Mouse (Mus musculus) CH12.LX (cell line): ENCODE data around the gene Macrod2. TPM values are rescaled to one million over a fixed set of nuclear protein-coding genes. Genes with fewer than 3 reads are reported as not detected.

Experiments
- DNase-seq: peaks from one replicate; pipeline ENCODE4 v3.0.0-alpha.2; 2013; ENCODE audit errors: extremely low read depth
- H3K27ac ChIP-seq: 2 replicates; pipeline ENCODE4 v1.5.1; 2012; ENCODE audit warnings: low read depth, mild to moderate bottlenecking, control low read depth, moderate library complexity; ENCODE audit not compliant: insufficient read depth
- H3K27me3 ChIP-seq: replicated peaks from 2 replicates; pipeline ENCODE3; 2012; ENCODE audit warnings: inconsistent platforms
- H3K36me3 ChIP-seq, 2 experiments: replicated peaks in 1 of 2; 2 replicates each; pipeline versions ENCODE3 to v1.6.1; 2012; ENCODE audit warnings: inconsistent platforms in 1 of 2, low read length in 1 of 2, mild to moderate bottlenecking in 1 of 2, mixed read lengths in 1 of 2, moderate library complexity in 1 of 2; ENCODE audit not compliant: control insufficient read depth in 1 of 2, insufficient read depth in 1 of 2
- H3K4me1 ChIP-seq, 2 experiments: 2 replicates each; pipeline ENCODE4 v1.6.1; 2012; ENCODE audit warnings: inconsistent platforms in 1 of 2, moderate library complexity in 1 of 2; ENCODE audit not compliant: insufficient read depth in 2 of 2, control insufficient read depth in 1 of 2
- H3K4me2 ChIP-seq: 2 replicates; pipeline ENCODE4 v1.6.1; 2012; ENCODE audit warnings: low read depth, mild to moderate bottlenecking, control low read depth; ENCODE audit not compliant: poor library complexity, insufficient read depth, severe bottlenecking
- H3K4me3 ChIP-seq, 3 experiments: fragments of 150-350 bp in 1 of 3; sonication (generic) in 1 of 3; replicated peaks in 1 of 3; 2 replicates each; pipeline versions ENCODE3 to v1.5.1; 2011 to 2012; ENCODE audit warnings: low read depth in 2 of 3, low read length in 2 of 3, mild to moderate bottlenecking in 2 of 3, moderate library complexity in 2 of 3, control low read depth in 1 of 3, improper control_type of control experiment in 1 of 3, inconsistent platforms in 1 of 3, mixed read lengths in 1 of 3; ENCODE audit not compliant: poor library complexity in 1 of 3
- H3K79me2 ChIP-seq: replicated peaks from 2 replicates; pipeline ENCODE4 v1.6.1; 2012; ENCODE audit warnings: mild to moderate bottlenecking, moderate library complexity; ENCODE audit not compliant: control insufficient read depth, poor library complexity, insufficient read depth, severe bottlenecking; ENCODE audit errors: extremely low read depth
- H3K9ac ChIP-seq: 2 replicates; pipeline ENCODE4 v1.6.1; 2012; ENCODE audit warnings: low read depth, mild to moderate bottlenecking, control low read depth, moderate library complexity; ENCODE audit not compliant: insufficient read depth
- H3K9me3 ChIP-seq: replicated peaks from 2 replicates; pipeline ENCODE3; 2012; ENCODE audit warnings: low read length, inconsistent platforms, mixed read lengths
- CHD1 ChIP-seq: IDR thresholded peaks from 2 replicates; pipeline ENCODE4 v1.6.1; 2012; ENCODE audit warnings: low read depth, low read length, improper control_type of control experiment, inconsistent platforms
- CHD2 ChIP-seq: IDR thresholded peaks from 2 replicates; pipeline ENCODE4 v1.6.1; 2011; ENCODE audit warnings: low read length, improper control_type of control experiment
- CTCF ChIP-seq, 2 experiments: IDR thresholded peaks in 1 of 2; conservative IDR thresholded peaks in 1 of 2; 2 replicates each; pipeline ENCODE4 v1.5.1; 2011 to 2012; ENCODE audit warnings: low read depth in 2 of 2, low read length in 2 of 2, improper control_type of control experiment in 1 of 2, inconsistent platforms in 1 of 2, mild to moderate bottlenecking in 1 of 2, moderate library complexity in 1 of 2
- ELF1 ChIP-seq: IDR thresholded peaks from 2 replicates; pipeline ENCODE4 v1.6.1; 2014; ENCODE audit warnings: low read depth, mild to moderate bottlenecking, inconsistent platforms, low read length, improper control_type of control experiment
- ETS1 ChIP-seq: conservative IDR thresholded peaks from 2 replicates; pipeline ENCODE4 v1.6.1; 2012; ENCODE audit warnings: low read depth, mild to moderate bottlenecking, inconsistent platforms, low read length, improper control_type of control experiment, moderate library complexity
- GABPA ChIP-seq: IDR thresholded peaks from 2 replicates; pipeline ENCODE4 v1.6.1; 2012; ENCODE audit warnings: low read depth, low read length, improper control_type of control experiment, inconsistent platforms; ENCODE audit not compliant: insufficient replicate concordance
- IRF4 ChIP-seq: IDR thresholded peaks from 2 replicates; pipeline ENCODE4 v1.6.1; 2014; ENCODE audit warnings: low read depth, mild to moderate bottlenecking, inconsistent platforms, low read length, improper control_type of control experiment
- JUN ChIP-seq: IDR thresholded peaks from 2 replicates; pipeline ENCODE4 v1.6.1; 2011; ENCODE audit warnings: low read depth, mild to moderate bottlenecking, low read length, improper control_type of control experiment, moderate library complexity; ENCODE audit not compliant: insufficient read depth
- JUND ChIP-seq: conservative IDR thresholded peaks from 2 replicates; pipeline ENCODE4 v1.6.1; 2011; ENCODE audit warnings: low read depth, low read length, improper control_type of control experiment
- KAT2A ChIP-seq: IDR thresholded peaks from 2 replicates; pipeline ENCODE4 v1.6.1; 2012; ENCODE audit warnings: low read length, improper control_type of control experiment, inconsistent platforms; ENCODE audit not compliant: insufficient replicate concordance
- MAFK ChIP-seq: IDR thresholded peaks from 2 replicates; pipeline ENCODE4 v1.6.1; 2011; ENCODE audit warnings: low read length, improper control_type of control experiment; ENCODE audit not compliant: insufficient replicate concordance
- MAX ChIP-seq: IDR thresholded peaks from 2 replicates; pipeline ENCODE4 v1.6.1; 2011; ENCODE audit warnings: low read length, improper control_type of control experiment
- MAZ ChIP-seq: IDR thresholded peaks from 2 replicates; pipeline ENCODE4 v1.6.1; 2012; ENCODE audit warnings: low read depth, mild to moderate bottlenecking, inconsistent platforms, low read length, improper control_type of control experiment, moderate library complexity
- MEF2A ChIP-seq: IDR thresholded peaks from 2 replicates; pipeline ENCODE4 v1.6.1; 2014; ENCODE audit warnings: low read depth, mild to moderate bottlenecking, inconsistent platforms, low read length, improper control_type of control experiment, borderline replicate concordance
- MXI1 ChIP-seq: IDR thresholded peaks from 2 replicates; pipeline ENCODE4 v1.6.1; 2011; ENCODE audit warnings: mild to moderate bottlenecking, low read depth, low read length, improper control_type of control experiment
- MYC ChIP-seq: IDR thresholded peaks from 2 replicates; pipeline ENCODE4 v1.6.1; 2011; ENCODE audit warnings: low read depth, mild to moderate bottlenecking, improper control_type of control experiment, low read length
- NELFE ChIP-seq: IDR thresholded peaks from 2 replicates; pipeline ENCODE4 v1.6.1; 2011; ENCODE audit warnings: low read depth, low read length, improper control_type of control experiment
- NRF1 ChIP-seq: IDR thresholded peaks from 2 replicates; pipeline ENCODE4 v1.6.1; 2014; ENCODE audit warnings: low read depth, mild to moderate bottlenecking, inconsistent platforms, low read length, improper control_type of control experiment, moderate library complexity
- PAX5 ChIP-seq: IDR thresholded peaks from 2 replicates; pipeline ENCODE4 v1.6.1; 2012; ENCODE audit warnings: low read length, inconsistent platforms, mixed read lengths
- POLR2A ChIP-seq: IDR thresholded peaks from 2 replicates; pipeline ENCODE4 v1.6.1; 2011; ENCODE audit warnings: low read depth, mild to moderate bottlenecking, improper control_type of control experiment, low read length
- RAD21 ChIP-seq: IDR thresholded peaks from 2 replicates; pipeline ENCODE4 v1.6.1; 2011; ENCODE audit warnings: low read depth, mild to moderate bottlenecking, low read length, improper control_type of control experiment, moderate library complexity
- RCOR1 ChIP-seq: conservative IDR thresholded peaks from 2 replicates; pipeline ENCODE4 v1.6.1; 2012; ENCODE audit warnings: low read depth, mild to moderate bottlenecking, inconsistent platforms, low read length, improper control_type of control experiment
- SIN3A ChIP-seq: IDR thresholded peaks from 2 replicates; pipeline ENCODE4 v1.6.1; 2012; ENCODE audit warnings: low read length, improper control_type of control experiment, inconsistent platforms
- TCF12 ChIP-seq: IDR thresholded peaks from 2 replicates; pipeline ENCODE4 v1.6.1; 2014; ENCODE audit warnings: low read depth, mild to moderate bottlenecking, inconsistent platforms, low read length, improper control_type of control experiment
- UBTF ChIP-seq: IDR thresholded peaks from 2 replicates; pipeline ENCODE4 v1.6.1; 2012; ENCODE audit warnings: low read depth, mild to moderate bottlenecking, inconsistent platforms, low read length, improper control_type of control experiment, moderate library complexity
- USF1 ChIP-seq: IDR thresholded peaks from 2 replicates; pipeline ENCODE4 v1.6.1; 2014; ENCODE audit warnings: low read depth, mild to moderate bottlenecking, inconsistent platforms, low read length, improper control_type of control experiment
- ZNF384 ChIP-seq: IDR thresholded peaks from 2 replicates; pipeline ENCODE4 v1.6.1; 2012; ENCODE audit warnings: low read depth, low read length, improper control_type of control experiment, inconsistent platforms
- dilution Hi-C: fragments of 300-500 bp; cut with MboI; formaldehyde crosslinking; loops from 2 replicates; pipeline ENCODE4 v1.14.3; 2020; ENCODE audit warnings: low sequenced_read_pairs; ENCODE audit not compliant: extremely low pct_unique_long_range_greater_than_20kb, extremely low pct_ligation_motif_present
- in situ Hi-C: fragments of 300-500 bp; cut with MboI; formaldehyde crosslinking; loops from 3 replicates; pipeline ENCODE4 v1.14.3; 2019; ENCODE audit warnings: low sequenced_read_pairs, low pct_ligation_motif_present, low pct_unique_long_range_greater_than_20kb, mixed read lengths
- polyA plus RNA-seq: library from polyadenylated mRNA; unstranded; fragments of >175 nt; gene quantifications from 2 replicates; pipeline ENCODE4 v1.2.1, GENCODE M21; 2012; ENCODE audit warnings: low read depth; ENCODE audit not compliant: insufficient read length
- total RNA-seq, 2 experiments: library from RNA; depleted of rRNA; stranded (reverse); fragments of 300-350 nt in 1 of 2; fragments of >200 nt in 1 of 2; gene quantifications; 2 replicates each; pipeline ENCODE4 v1.2.3; 2012 to 2014

Macrod2 gene
- total and polyA plus RNA-seq, 3 experiments: not detected

GRCm38 (mm10) chr2:141587290-141587689, 1192.2 kb downstream of the Macrod2 start:
- in situ Hi-C loops: no loop called here
- no peak for DNase-seq
- dilution Hi-C loops: no loop called here
- Histone ChIP-seq H3K9me3 (peaks cover 46% of the 10 kb centered on the region), H3K4me3 (no peak overlapping the region), H3K9ac (no peak overlapping the region), H3K4me1 (no peaks in the 10 kb centered on the region), H3K36me3 (no peaks in the 10 kb centered on the region), H3K79me2 (no peaks in the 10 kb centered on the region), H3K4me2 (no peak overlapping the region), H3K27me3 (no peaks in the 10 kb centered on the region), H3K27ac (no peak overlapping the region)
- TF ChIP-seq CHD1: no peak
- no peak for TF ChIP-seq IRF4
- no peak for TF ChIP-seq MAX
- no peak for TF ChIP-seq CTCF (conservative IDR thresholded peaks at IDR 0.05 in 1 of 2, IDR thresholded peaks at IDR 0.05 in 1 of 2; ENCODE audit: low read depth in 2 of 2, low read length in 2 of 2)
- no peak for TF ChIP-seq GABPA
- TF ChIP-seq ETS1: no peak
- no peak for TF ChIP-seq MYC
- TF ChIP-seq MEF2A: no peak
- no peak for TF ChIP-seq NELFE
- TF ChIP-seq JUN: no peak
- TF ChIP-seq POLR2A: no peak
- no peak for TF ChIP-seq KAT2A
- no peak for TF ChIP-seq MAFK
- no peak for TF ChIP-seq PAX5
- no peak for TF ChIP-seq TCF12
- no peak for TF ChIP-seq CHD2
- TF ChIP-seq UBTF: no peak
- TF ChIP-seq MAZ: no peak
- no peak for TF ChIP-seq RCOR1
- no peak for TF ChIP-seq ZNF384

- DNase-seq: no peak
- Histone ChIP-seq H3K4me3 (no peak overlapping the region), H3K36me3 (no peaks in the 10 kb centered on the region), H3K79me2 (no peaks in the 10 kb centered on the region), H3K9me3 (peaks cover 36% of the 10 kb centered on the region), H3K4me2 (no peak overlapping the region), H3K27me3 (no peaks in the 10 kb centered on the region), H3K9ac (no peak overlapping the region), H3K27ac (no peak overlapping the region), H3K4me1 (no peaks in the 10 kb centered on the region)
- in situ Hi-C loops (no loop called here), dilution Hi-C loops (no loop called here)
- TF ChIP-seq NELFE (no peak), ETS1 (no peak), CTCF (conservative IDR thresholded peaks at IDR 0.05 in 1 of 2, IDR thresholded peaks at IDR 0.05 in 1 of 2; ENCODE audit: low read depth in 2 of 2, low read length in 2 of 2) (no peak), MAZ (no peak), SIN3A (no peak), ELF1 (no peak), NRF1 (no peak), MAFK (no peak), ZNF384 (no peak), RAD21 (no peak), CHD1 (no peak), MXI1 (no peak), TCF12 (no peak), JUND (no peak), KAT2A (no peak), MAX (no peak), USF1 (no peak)
Observed at GRCm38 (mm10) chr2:141591326-141591725, 1196.2 kb downstream of the Macrod2 start.
